Mouse (Mus musculus) testis, adult 2 months (tissue): Measurements from ENCODE around the gene Cfap44. TPM values are rescaled to one million over a fixed set of nuclear protein-coding genes. Genes with fewer than 3 reads are reported as not detected.

Experiments
- H3K27ac ChIP-seq: fragments of 200-500 bp; 2 replicates; pipeline ENCODE4 v1.5.1; 2012; ENCODE audit warnings: low read depth, low read length; ENCODE audit not compliant: control insufficient read depth, insufficient read depth
- H3K27me3 ChIP-seq: fragments of 200-500 bp; 2 replicates; pipeline ENCODE4 v1.6.1; 2012; ENCODE audit warnings: mild to moderate bottlenecking, low read length, moderate library complexity; ENCODE audit not compliant: control insufficient read depth, insufficient read depth
- H3K36me3 ChIP-seq: fragments of 200-500 bp; 2 replicates; pipeline ENCODE4 v1.6.1; 2012; ENCODE audit warnings: mild to moderate bottlenecking, low read length; ENCODE audit not compliant: control insufficient read depth, insufficient read depth
- H3K4me1 ChIP-seq: fragments of 200-500 bp; 2 replicates; pipeline ENCODE4 v1.6.1; 2012; ENCODE audit warnings: low read length; ENCODE audit not compliant: control insufficient read depth, insufficient read depth
- H3K4me3 ChIP-seq: fragments of 200-500 bp; 2 replicates; pipeline ENCODE4 v1.5.1; 2012; ENCODE audit warnings: low read depth, mild to moderate bottlenecking, low read length, moderate library complexity, mixed read lengths; ENCODE audit not compliant: control insufficient read depth
- CTCF ChIP-seq: fragments of 200-500 bp; IDR thresholded peaks from 2 replicates; pipeline ENCODE4 v1.5.1; 2012; ENCODE audit warnings: low read depth, mild to moderate bottlenecking, inconsistent platforms, low read length, moderate library complexity; ENCODE audit not compliant: control insufficient read depth, insufficient read depth, insufficient replicate concordance
- POLR2A ChIP-seq: fragments of 200-500 bp; IDR thresholded peaks from 2 replicates; pipeline ENCODE4 v1.6.1; 2012; ENCODE audit warnings: low read depth, mild to moderate bottlenecking, inconsistent platforms, low read length, moderate library complexity; ENCODE audit not compliant: control insufficient read depth
- polyA plus RNA-seq: library from polyadenylated mRNA; depleted of rRNA; stranded (reverse); fragments of >200 nt; gene quantifications from 2 replicates; pipeline ENCODE4 v1.2.3, GENCODE M21; 2012

Gene Cfap44
- polyA plus RNA-seq, 1 experiment, result 20.3 TPM

- no peak for TF ChIP-seq POLR2A
- no peak for TF ChIP-seq CTCF
- Histone ChIP-seq H3K4me1 (peaks cover 3% of the 10 kb centered on the region), H3K27me3 (no peaks in the 10 kb centered on the region), H3K36me3 (no peaks in the 10 kb centered on the region), H3K4me3 (no peak overlapping the region), H3K27ac (no peak overlapping the region)
Observed at GRCm38 (mm10) chr16:44508025-44508424, 113.4 kb downstream of the Cfap44 start.

- Histone ChIP-seq H3K4me1 (peaks cover 3% of the 10 kb centered on the region), H3K27ac (no peak overlapping the region), H3K4me3 (no peak overlapping the region), H3K36me3 (no peaks in the 10 kb centered on the region), H3K27me3 (no peaks in the 10 kb centered on the region)
- TF ChIP-seq POLR2A, result no peak
- no peak for TF ChIP-seq CTCF
Observed at GRCm38 (mm10) chr16:44508772-44509171, 114.2 kb downstream of the Cfap44 start.

GRCm38 (mm10) chr16:44509458-44510344, 115.1 kb downstream of the Cfap44 start:
- Histone ChIP-seq H3K4me1 (peaks cover 3% of the 10 kb centered on the region), H3K27ac (no peak overlapping the region), H3K27me3 (no peaks in the 10 kb centered on the region), H3K36me3 (no peaks in the 10 kb centered on the region), H3K4me3 (no peak overlapping the region)
- TF ChIP-seq CTCF (no peak), POLR2A (no peak)

- no peaks in the 10 kb centered on the region for H3K36me3 ChIP-seq
Observed at GRCm38 (mm10) chr16:44510521-44511213, 116.1 kb downstream of the Cfap44 start.

GRCm38 (mm10) chr16:44516498-44516897, 121.9 kb downstream of the Cfap44 start:
- Histone ChIP-seq H3K4me3 (no peak overlapping the region), H3K27me3 (no peaks in the 10 kb centered on the region), H3K36me3 (no peaks in the 10 kb centered on the region), H3K4me1 (no peaks in the 10 kb centered on the region), H3K27ac (no peak overlapping the region)
- TF ChIP-seq POLR2A (no peak), CTCF (no peak)

More at GRCm38 (mm10) chr16:44510521-44511213, 116.1 kb downstream of the Cfap44 start:
- TF ChIP-seq POLR2A (no peak), CTCF (no peak)
- no peak overlapping the region for H3K4me3 ChIP-seq
- no peak overlapping the region for H3K27ac ChIP-seq
- H3K27me3 ChIP-seq, result no peaks in the 10 kb centered on the region
- peaks cover 3% of the 10 kb centered on the region for H3K4me1 ChIP-seq

- Histone ChIP-seq H3K4me3 (no peak overlapping the region), H3K27ac (no peak overlapping the region), H3K36me3 (no peaks in the 10 kb centered on the region), H3K27me3 (no peaks in the 10 kb centered on the region), H3K4me1 (no peaks in the 10 kb centered on the region)
- TF ChIP-seq POLR2A, result no peak
- TF ChIP-seq CTCF, result no peak
Observed at GRCm38 (mm10) chr16:44523595-44523994, 129.0 kb downstream of the Cfap44 start.

GRCm38 (mm10) chr16:44526044-44526443, 131.4 kb downstream of the Cfap44 start:
- Histone ChIP-seq H3K27me3 (no peaks in the 10 kb centered on the region), H3K36me3 (no peaks in the 10 kb centered on the region), H3K4me3 (no peak overlapping the region), H3K4me1 (peaks cover 6% of the 10 kb centered on the region), H3K27ac (no peak overlapping the region)
- TF ChIP-seq POLR2A (no peak), CTCF (no peak)
